Mouse (Mus musculus): ENCODE results near the gene Gm4312.
"Not testable (repeated sequence)": the region's sequence is repeated elsewhere in the genome, so short reads cannot be mapped to it uniquely, and the experiment has no call there.

- TF ChIP-seq CTCF (conservative IDR thresholded peaks at IDR 0.05; ENCODE audit: low read length); POU5F1 (IDR thresholded peaks at IDR 0.05; ENCODE audit: borderline replicate concordance, low read length); NANOG (IDR thresholded peaks at IDR 0.05; ENCODE audit: borderline replicate concordance, low read length): not testable (repeated sequence)
Observed at GRCm38 (mm10) chr10:100361038-100361437, 21.3 kb downstream of the Gm4312 start, which contains the start of gene Gm4307.

All from E14TG2a.4 (cell line).